Mouse (Mus musculus): ENCODE measurements at regions not wholly inside any gene's neighbourhood (a gene's known extent, or its start where the extent isn't known, plus 50 kb on each side); places are given as distances from the start of the nearest gene placed in this dataset.

- no peak for DNase-seq (ENCODE audit: low spot score in 2 of 2)
These were observed 71.2 kb upstream of the Foxo1 start for GRCm38 (mm10) chr3:52196936-52197246.

DNA sequence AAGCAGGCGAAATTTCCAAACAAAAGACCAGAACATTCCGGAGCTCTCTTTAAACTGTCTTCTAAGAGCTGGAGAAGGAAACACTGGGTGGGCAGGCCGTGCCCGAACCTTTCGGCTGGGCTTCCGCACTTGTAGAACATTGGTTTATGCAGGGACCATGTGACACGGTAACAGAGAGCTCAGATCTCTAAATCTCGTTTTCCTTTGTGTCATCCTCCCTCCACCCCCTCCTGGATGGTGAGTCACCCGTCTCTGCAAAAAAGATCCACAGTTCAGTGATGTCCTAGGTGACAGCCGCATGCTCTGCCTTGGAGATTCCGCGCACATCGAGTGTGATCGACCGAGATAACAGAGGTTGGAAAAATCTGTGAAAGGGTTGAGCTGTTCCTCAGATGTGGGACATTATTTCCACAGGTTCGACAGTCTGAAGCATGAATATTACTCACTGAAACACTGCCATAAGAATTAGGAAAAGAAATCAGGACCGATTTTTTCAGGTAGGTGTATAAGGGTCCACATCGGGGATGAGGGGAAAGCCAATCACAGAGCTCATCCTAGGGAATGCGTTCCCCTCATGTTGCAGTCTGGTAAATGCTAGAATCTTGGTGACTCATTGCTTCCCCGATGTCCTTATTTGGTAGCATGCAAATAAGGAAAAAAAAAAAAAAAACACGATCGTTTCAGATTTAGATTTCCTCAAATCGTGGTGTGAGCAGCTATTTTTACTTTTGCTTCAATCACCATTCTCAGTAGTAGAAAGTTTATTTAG is 70.0 kb upstream of the Foxo1 start:
- DNase-seq (ENCODE audit: low spot score in 2 of 2) = peak; percentile 82 to 84

DNA sequence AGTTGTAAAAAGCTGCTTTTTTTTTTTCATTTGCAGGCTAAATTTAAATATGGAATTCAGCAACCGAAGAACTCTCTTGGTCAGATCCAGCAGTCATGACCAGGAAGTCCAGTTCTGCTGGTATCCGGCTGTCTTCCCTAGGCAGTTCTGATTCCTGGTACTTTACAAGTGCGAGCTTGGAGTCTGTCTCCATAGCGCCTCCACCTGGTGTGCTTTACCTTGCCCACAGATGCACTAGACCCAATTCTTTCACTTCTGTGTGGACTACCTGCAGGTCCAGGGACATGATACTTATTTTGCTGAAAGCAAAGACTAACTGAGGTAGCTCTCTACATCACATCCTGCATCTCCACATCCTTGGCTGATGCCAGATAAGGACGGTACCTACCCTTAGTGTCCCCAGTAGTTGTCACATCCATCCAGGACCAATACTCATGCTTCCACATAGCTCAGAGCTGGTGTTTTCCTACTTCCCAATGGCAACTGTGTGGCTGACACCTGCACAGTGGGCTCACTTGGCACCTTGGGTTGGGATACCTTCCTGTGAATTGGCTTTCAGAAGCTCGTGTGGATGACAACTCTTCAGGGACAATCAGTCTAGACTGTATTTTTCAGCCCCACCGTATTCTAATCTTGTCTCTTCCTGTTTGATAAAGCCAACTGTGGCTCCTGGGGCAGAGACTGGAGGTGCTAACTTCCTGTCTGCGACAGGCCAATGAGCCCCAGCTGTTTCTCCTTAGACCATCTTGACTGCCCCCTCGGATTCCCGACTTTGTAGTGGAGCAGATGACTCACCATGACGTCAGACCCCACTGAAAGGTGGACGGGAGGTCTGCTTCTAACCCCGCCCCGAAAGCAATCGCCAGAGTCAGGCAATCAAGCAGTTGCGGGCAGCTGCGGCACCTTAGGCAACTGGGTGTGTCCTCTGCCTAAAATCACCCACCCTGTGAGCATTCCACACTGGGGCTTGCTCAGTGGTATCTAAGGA is 69.1 kb upstream of the Foxo1 start:
- peak in 1 of 2 experiments; percentile 31 for DNase-seq (ENCODE audit: low spot score in 2 of 2)

DNA sequence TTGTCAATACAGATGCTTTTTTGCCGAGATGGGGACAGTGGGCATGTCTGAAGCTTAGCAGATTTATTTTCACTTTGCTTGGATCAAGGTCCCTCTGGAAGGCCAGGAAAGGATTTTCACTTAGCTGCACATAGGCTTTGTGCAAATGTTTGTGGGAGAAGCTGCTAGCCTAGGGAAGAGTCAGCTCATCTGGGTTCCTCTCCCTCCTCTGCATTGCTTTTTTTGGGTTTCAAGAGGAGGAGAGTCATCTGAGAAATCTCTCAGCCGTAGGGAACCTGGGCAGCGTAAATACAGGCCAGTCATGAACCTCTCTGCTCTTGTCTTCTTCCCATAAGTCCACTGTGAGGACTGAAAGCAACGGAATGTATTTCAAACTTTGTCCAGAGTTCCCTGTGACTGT is 68.0 kb upstream of the Foxo1 start:
- peak in 1 of 2 experiments; percentile 24 for DNase-seq (ENCODE audit: low spot score in 2 of 2)

- DNase-seq (ENCODE audit: low spot score in 2 of 2) = peak in 1 of 2 experiments; percentile 16
These were observed 57.4 kb upstream of the Foxo1 start for GRCm38 (mm10) chr3:52210556-52211302.

GRCm38 (mm10) chr3:52211303-52211695 is 56.8 kb upstream of the Foxo1 start:
- DNase-seq (ENCODE audit: low spot score in 2 of 2) = no peak

GRCm38 (mm10) chr3:52214114-52214513 is 54.0 kb upstream of the Foxo1 start:
- DNase-seq (ENCODE audit: low spot score in 2 of 2) = no peak

DNA sequence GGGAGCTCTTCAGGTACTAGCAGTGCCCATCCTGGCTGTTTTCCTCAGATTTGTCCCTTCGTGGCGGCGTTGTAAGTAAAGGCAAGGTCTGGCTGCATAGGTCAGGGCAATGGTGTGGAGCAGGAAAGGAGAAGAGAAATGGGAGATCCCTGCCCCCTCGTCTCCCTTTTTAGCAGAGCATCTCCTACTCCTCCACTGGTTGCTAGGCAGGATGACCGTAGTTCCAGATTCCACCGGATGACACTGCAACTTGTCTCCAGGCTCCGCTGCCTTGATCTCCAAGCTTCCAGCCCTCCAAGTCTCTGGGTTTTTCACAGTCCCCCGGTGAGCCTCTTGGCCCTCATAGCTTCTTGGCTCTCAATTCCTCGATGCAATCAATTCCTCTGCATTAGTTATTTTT is 53.1 kb upstream of the Foxo1 start:
- peak in 1 of 2 experiments; percentile 26 for DNase-seq (ENCODE audit: low spot score in 2 of 2)
